Mouse (Mus musculus) fibroblast of lung, adult 2 months (primary cell): Measurements from ENCODE around the gene Papss2.
A peak's percentile ranks its signal among the peaks of the same experiment; 100 is the strongest.

ENCODE experiments used
- DNase-seq: peaks from one replicate; pipeline ENCODE4 v3.0.0-alpha.2; 2011; ENCODE audit warnings: low read depth

Gene Papss2

DNA sequence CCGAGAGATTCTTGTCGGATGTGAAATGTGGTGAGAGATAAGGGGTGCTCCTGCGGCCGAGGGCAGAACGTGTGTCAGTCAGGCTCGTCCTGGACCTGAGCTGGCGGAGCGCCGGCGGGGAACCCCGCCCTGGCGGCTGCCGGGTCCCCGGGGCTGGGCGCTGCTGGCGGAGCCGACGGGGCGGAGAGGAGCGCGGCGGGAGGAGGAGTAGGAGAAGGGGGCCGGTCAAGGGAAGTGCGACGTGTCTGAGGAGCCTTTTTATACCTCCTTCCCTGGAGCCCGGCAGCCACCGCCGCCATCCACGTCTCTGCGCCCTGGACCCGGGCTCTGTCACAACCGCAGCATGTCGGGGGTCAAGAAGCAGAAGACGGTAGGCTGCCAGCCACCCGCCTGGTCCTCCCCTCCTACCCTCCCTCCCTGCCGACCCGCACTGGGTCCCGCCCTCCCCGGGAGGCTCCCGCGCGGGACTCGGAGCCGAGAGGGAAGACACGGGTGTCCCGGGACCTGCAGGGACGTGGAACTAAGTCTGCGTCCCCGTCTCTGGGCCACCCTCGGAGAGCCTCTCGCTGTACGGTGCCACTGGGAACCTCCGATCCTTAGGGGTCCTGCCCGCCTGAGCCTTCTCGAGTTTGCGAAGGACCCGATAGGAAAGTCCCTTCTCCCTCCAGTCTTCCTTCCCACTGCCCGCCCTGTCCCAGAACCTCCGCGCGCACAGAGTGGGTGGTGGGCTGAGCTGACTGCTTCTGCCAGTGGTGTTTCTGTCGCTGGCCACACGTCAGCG lies at the start of gene Papss2:
Gene Papss2 (plus strand): TSS at position 285 of the 781 bp plus-strand sequence.
- DNase-seq: no peak

DNA sequence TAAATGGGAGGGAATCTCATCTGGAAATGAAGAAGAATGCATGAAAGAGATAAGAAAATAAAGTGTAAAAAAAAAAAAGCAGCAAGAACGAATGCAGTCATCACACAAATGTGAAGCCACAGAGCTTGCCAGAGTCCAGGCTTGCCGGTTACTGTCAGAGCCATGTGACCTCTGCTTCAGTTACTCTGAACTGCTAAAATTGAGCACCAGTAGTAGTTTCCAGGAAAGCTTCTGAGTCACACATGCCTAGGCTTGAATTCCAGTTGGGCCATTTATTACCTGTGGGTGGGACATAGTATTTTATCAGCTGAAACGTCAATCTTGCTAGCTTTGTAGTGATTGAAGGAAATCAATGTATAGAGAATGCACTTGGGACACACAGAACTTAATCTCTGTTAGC lies 48.2 kb upstream of the Papss2 start:
- DNase-seq: peak; percentile 66

DNA sequence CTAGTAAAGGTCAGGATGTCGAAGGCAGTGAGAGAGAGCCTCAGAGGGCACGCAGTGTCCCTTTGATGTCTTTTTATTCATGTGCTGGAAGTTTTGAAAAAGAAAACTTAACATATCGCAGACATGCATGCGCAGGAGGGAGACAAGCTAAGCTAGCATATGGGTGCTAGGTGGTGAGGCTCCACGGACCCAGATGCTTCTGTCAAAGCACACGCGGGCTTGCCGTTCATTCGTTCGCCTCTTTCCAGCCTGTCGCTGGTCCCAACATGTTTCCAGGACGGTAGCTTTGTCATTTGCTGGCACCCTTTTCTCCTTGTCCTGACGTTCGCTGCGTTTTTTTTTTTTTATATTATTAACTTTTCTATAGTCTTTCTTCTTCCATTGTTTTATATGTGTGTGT lies 47.4 kb upstream of the Papss2 start:
- no peak for DNase-seq

DNA sequence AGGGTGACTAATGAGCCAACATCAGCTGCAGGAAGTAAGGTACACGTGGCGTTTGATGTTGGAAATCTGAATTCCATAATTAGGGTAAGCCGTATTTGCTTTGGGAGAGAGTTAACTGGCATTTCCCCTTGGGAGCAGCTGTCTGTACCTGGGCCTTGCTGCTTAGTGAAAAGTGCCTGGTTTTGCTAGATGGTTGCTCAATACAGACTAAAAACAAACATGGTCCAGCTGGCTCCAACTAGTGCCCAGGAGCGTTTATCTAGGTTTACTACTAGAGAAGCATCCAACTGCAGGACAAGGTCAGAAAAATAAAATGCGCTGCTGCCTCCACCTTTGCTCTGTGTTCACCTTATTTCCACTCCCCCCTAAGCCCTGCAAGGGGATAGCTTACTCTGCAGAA lies 45.1 kb upstream of the Papss2 start:
- DNase-seq: no peak

DNA sequence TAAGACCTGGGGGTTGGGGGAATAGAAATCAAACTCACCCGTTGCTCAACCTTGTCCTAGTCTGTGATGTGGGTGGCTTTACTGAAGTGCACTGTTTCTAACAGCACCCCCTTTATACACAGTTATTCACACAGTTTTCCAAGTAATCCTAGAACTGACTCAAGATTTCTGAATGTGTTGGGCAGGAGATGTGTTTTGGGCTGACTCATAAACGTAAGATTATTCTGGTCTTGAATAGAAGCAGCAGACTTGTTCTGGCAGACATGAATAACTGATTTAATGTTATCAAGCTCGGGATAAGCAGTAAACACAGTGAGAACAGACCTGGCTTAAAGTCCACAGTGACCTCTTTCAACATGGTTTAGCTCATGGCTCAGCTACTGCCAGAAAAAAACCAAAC lies 44.1 kb upstream of the Papss2 start:
- DNase-seq: peak; percentile 88

DNA sequence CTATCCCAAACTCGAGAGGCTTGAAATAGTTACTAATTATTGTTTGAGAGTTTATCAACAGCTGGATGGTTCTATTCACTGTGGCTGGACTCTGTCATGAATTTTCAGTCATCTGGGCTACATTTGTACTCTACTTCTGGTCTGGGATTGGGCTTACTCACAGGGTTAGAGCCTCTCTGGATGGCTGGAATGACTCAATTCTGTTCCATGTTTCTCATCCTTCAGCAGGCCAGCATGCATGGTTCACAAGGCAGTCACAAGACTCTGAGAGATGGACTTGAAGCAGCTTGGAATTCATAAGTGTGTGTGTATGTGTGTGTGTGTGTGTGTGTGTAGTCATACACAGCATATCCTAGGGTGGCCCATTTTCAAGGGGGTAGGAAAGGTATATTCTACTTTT lies 43.5 kb upstream of the Papss2 start:
- DNase-seq: peak; percentile 78

DNA sequence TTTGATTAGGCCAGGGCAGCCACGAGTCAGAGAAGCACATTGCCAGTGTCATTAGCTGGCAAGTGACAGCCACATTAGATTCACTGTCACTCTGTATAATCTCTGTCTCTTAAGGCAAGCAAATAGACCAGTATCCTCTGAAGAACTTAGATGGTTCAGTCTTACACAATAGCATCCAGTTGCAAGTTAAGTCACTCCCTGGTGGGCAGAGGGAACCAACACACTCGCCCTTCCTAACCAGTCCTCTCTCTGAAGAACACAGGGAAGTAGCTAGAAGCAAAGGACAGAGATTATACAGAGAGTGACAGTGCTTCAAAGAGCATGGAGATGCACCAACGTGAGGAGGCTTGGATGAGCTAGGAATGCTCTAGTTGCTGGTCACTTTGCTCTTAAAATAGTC lies 42.3 kb upstream of the Papss2 start:
- no peak for DNase-seq

DNA sequence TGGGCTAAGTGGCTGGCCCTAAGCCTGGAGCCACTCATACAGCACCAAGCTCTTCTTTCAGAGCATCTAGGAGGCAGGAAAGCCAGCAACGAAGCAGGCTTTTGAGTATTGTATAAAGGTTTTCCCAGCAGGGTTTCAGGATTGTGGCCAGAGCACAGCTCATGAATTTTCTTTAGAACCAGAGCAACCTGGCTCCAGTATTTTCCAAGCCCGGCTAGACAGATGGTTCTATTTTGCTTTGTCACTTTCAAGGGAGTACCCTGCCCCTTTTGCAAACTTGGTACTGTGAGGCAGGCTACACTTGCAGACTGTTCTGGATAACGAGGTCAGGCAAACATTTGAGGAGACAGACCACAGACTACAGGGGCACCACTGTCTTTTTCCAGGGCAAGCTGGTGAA lies 40.3 kb upstream of the Papss2 start:
- DNase-seq: peak; percentile 66

DNA sequence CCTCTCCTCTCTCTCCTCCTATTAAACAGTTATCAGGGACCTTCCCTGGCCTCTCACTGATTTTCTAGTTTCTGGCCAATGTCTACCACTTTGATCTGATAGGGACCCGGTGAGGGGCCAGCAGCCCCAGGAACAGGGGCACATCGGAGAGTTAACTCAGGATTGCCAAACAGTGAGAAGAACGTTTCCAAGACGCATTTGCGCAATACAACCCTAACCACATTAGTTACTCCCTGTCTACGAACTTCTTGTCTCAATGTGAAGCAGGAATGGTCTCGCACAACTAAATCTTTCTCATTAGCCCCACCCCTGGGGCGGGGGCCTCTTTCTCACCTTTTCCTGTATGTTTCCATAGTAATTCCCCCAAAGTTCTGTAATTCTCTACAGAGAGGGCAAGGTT lies 28.6 kb upstream of the Papss2 start:
- DNase-seq: peak; percentile 65

DNA sequence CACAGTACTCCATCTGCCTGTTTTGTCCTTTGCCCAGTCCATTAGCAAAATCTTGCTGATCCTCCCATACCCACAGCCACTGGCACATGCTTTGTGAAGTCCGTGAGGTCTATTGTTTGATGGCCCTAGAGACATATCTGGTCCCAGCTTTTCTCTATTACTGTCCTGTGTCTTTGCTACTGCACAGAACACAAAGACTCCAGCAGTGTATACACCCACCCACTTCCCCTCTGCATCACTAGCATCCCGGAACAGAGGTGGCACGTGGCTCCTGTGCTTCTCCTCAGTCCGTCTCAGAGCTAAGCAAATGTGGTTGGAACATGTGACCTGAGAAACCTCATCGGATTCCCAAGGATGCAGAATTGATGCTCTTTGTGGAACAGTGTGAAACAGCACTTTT lies 28.1 kb upstream of the Papss2 start:
- DNase-seq: no peak

DNA sequence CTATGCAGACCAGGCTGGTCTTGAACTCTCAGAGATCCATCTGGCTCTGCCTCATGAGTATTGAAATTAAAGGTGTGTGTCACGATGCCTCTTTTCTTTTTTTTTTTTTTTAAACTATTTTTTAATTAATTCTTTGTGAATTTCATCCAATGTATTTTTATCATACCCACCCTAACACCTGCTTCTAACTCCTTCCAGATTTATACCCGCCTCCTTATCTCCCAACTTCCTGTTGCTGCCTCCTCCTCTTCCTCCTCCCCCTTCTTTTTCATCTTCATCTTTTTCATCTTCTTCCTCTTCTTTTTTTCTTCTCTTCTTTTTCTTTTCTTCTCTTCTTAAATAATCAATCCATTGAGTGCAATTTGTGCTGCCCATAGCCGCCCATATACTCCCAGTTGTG lies 27.1 kb upstream of the Papss2 start:
- DNase-seq: no peak

DNA sequence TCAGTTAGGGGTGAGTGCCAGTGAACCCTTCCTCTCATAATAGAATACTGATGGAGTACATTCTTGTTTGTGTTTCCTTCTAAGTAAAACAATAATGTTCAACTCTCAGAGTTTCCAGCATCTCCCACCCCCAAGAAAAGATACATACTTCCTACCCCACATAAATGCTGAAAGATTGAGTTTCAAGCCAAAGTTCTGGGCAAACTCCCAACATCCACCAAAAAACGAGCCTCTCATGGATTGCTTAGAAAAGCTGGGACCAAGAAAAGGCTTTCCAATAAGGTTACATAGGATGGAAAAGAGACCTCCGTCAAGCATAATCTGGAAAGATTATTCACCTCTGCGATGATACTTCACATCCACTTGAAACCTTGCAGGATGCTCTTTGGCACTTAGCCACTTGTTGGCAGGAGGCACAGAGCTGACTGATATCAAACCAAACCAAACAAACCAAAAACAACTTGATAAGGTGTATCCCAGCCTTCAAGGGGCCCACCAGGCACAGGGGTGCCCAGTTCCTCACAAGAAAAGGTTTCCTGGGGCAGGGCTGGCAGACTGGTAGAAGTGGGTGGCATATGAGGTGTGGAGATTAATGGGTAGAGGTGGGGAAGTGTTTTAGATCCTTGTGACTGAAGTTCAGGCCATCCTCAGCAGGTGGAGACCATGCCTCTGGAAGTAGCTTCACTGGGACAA lies 26.5 kb upstream of the Papss2 start:
- DNase-seq: no peak

DNA sequence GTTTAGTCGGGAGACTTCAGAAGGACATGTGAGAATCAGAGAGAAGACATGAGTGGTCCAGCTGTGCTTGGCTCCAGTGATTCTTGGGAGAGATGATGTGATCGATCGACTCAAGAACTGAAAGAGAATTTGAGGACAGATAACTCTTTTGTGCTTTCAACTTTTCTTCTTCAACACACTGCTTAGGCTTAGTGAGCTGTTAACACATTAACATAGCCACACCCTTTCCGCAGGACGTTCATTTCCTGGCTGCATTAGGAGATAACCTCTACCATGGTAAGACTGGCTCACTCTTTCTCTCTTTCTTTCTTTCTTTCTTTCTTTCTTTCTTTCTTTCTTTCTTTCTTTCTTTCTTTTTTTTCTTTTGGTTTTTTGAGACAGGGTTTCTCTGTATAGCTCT lies 25.9 kb upstream of the Papss2 start:
- DNase-seq: no peak

DNA sequence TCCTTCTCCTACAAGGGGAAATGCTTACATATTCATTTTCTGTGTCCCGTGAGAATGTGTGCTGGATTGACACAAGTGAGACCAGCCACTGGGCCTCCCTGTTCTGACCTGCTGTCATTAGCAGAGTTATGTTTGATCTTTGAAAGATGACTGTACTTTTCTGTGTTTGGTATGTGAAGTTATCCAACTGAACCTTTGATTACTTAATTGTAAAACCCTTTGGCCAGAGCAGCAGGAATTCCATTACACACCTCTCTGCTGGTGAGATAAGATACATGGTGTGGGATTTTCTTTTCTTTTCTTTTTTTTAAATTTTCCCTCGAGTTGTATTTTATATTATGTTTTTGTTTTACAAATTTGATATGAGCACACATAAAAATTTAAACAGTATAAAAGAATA lies 23.4 kb upstream of the Papss2 start:
- DNase-seq: no peak

DNA sequence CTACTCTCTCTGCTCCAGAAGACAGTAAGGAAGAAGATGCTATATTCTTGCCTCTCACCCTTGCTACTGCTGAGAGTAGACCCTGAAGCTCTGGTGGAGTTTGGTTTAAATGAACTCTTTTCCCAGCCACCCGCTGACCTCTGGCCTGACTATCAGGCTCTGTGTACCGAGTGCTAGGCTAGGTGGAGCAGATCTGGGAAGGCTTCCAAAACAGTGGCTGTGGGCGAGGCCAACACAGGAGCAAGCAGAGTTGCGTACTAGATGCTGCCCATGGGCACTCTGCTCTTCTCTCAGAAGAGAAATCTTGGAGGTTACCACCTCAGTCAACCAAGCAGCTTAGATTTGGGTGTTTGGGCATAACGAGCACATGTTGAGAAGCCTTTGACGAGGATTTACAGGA lies 22.3 kb upstream of the Papss2 start:
- DNase-seq: no peak

DNA sequence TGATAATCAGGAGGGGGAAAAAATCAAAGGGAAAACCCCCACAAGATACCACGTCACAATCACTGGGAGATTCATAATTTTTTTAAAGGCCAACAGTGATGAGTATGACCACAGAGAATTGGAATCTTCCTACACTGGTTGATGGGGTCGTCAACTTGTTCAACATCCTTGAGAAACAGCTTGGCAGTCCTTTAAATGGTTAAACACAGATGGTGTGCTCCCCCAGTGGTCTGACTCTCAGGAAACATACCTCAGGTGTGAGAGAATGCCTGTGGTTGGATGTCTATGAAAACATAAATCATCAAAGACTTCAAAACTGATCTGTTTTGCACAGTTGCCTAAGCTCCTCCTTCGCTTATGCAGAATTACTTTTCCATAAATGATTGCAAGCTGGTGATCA lies 20.7 kb upstream of the Papss2 start:
- no peak for DNase-seq

DNA sequence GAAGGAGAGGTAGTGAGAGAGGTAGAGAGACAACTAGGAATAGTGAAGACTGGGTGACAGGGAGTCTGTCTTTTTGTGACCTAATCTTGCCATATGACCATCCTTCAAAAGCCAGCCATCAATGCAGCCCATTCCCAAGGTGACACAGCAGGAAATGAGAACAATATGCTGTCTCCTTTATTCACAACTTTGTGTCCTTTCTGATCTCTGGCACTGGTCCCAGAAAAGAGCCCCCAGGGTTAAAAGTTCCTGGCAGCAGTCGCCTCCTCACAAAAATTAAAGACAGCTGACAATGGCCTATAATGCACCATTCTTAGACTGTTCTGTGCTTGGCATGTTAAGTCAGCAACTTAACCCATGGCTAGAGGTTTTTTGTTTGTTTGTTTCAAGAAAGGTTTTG lies 17.8 kb upstream of the Papss2 start:
- no peak for DNase-seq

DNA sequence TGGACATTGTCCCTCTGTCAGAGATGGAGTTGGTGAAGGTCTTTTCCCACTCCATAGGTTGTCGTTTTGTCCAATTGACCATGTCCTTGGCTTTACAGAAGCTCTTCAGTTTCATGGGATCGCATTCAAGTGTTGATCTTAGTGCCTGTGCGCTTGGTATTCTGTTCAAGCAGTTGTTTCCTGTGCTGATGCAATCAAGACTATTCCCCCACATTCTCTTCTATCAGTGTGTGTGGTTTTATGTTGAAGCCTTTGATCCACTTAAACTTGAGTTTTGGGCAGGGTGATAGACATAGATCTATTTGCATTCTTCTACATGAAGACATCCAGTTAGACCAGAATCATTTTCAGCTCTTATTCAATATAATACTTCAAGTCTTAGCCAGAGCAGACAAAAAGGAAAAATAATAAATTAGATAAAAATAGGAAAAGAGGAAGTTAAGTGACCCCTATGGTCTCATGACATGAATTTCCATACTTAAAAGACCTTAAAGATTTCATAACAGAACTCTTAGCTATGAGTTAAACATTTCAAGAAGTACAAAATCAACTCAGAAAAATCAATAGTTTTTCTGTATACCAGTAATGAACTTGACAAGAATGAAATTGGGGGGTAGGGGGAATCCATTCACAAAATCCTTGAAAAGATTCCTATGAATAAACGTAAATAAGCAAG lies 12.4 kb upstream of the Papss2 start:
- DNase-seq: no peak

DNA sequence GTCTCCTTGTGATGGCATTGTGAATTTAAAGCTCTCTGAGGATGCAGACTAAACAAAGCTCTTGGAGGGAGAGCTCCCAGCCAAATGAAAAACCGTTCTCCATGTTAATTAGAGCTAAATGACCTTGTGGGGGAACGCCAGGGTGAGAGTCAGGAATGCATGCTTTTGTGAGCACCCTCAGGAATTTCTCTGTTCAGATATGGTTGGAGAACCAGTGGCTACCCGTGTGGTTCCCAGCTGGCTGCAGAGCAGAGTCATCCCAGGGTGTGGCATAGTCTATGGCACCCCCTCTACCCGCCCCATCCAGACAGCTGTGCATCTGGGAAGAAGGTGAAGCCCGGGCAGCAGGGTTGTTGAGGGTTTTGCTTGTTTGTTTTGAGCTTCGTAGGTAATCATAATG lies 7.9 kb upstream of the Papss2 start:
- no peak for DNase-seq

DNA sequence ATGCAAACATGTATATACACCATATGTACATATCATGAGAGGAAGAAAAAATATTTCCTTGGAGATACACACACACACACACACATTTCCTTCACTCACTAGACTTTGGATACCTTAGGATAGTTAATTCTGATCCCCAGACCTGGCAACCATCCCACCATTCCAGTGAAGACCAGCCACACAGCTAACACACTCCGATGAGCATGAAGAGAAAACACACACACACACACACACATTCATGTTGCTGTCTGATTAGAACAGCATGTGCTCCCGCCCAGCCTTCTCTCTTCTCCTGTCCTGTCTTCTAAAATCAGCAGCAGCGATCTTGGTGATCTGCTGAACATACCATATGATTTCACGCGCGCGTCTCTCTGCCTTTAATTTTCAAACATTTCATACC lies 2.8 kb upstream of the Papss2 start:
- no peak for DNase-seq

DNA sequence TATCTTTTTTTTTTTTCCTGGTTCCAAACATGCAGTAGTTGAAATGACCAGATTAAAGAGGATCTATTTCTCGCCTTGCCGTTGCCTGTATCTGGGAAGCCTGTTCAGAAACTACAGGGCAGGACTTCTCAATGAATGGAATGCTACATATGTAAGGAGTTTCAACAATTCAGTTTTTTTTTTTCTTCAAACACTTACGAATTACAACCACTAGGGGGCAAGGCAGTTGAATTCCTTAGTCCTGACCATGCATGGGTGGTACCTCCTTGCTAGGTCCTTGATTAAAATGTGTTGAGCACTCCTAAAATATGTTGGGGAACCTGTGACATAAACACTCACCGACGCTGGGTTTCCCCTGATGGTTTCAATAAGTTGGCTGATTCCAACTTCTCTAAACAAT lies 1.7 kb upstream of the Papss2 start:
- no peak for DNase-seq

DNA sequence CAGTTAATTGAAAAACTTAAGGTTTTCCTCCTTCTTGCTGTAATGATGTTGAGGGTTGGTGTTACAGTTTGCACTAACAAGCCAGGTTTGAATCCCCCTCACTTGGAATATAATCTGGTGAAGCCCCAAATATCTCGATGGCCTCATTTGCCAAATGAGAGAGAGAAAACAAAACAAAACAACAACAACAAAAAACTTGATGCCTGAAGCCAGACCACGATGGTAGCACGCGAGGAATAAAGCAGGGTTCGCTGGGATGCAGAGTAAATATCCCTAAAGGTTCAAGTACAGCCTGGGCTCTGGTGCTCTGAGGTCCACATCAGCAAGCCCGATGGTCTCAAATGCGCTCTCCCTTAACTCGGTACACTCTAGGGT lies 472 bp upstream of the Papss2 start:
- DNase-seq: no peak

DNA sequence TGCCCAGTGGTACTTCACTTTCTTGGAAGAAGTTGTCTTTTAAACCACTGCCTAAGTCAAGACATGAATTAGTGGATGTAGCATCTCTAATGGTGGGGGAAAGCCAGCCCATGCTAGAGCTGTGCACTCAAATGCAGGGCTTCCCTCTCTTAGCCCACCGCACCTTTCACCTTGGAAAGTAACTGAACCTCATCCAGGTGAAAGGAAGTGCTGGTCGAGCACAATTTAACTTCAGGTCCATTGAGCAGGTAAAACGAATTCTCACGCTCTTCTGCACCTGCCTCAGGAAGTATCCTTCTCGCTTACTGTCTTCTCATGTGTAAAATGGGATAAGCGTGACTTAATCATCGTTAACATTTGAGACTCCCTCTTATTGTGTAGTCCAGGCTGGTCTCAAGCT lies 3.4 kb downstream of the Papss2 start:
- DNase-seq: no peak
